Mouse (Mus musculus) liver, adult 2 months (tissue): ENCODE data around the gene Adam19.

ENCODE experiments used
- CTCF ChIP-seq: fragments of 200-500 bp; IDR thresholded peaks from 2 replicates; pipeline ENCODE4 v1.5.1; 2011; ENCODE audit warnings: low read depth, low read length, control low read depth
- POLR2A ChIP-seq: fragments of 200-500 bp; IDR thresholded peaks from 2 replicates; pipeline ENCODE4 v1.6.1; 2011; ENCODE audit warnings: low read length, control low read depth; ENCODE audit not compliant: insufficient read depth; ENCODE audit errors: extremely low read depth

- TF ChIP-seq POLR2A = no peak
- TF ChIP-seq CTCF = no peak
These were observed 59.8 kb downstream of the Adam19 start for GRCm38 (mm10) chr11:46115411-46116173.
